Mouse (Mus musculus): Measurements from ENCODE around the gene Dlg2.

The Dlg2 gene

GRCm38 (mm10) chr7:92199131-92199530 is 1722.7 kb downstream of the Dlg2 start:
- no peak for DNase-seq

- no peak for DNase-seq
These were observed 1734.2 kb downstream of the Dlg2 start for GRCm38 (mm10) chr7:92210701-92211100.

GRCm38 (mm10) chr7:92213751-92214150 is 1737.3 kb downstream of the Dlg2 start:
- DNase-seq = peak; percentile 2

DNA sequence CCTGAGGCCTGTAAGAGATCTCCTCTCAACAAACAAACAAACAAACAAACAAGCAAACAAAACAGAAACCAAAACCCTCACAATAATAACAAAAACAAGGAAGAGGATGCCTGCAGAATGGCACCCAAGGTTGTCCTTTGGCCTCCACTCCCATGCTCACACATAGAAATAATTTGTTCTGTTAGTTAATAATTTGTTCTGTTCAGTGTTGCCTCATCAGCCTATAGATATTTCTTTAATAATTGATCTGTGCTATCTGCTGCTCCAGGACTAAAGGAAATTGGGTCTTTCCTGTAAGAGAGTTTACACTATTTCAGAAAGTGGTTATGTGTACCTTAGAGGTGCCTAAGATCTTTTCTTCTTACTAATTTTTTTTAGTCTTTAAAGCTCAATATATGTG is 1741.7 kb downstream of the Dlg2 start:
- no peak for DNase-seq

DNA sequence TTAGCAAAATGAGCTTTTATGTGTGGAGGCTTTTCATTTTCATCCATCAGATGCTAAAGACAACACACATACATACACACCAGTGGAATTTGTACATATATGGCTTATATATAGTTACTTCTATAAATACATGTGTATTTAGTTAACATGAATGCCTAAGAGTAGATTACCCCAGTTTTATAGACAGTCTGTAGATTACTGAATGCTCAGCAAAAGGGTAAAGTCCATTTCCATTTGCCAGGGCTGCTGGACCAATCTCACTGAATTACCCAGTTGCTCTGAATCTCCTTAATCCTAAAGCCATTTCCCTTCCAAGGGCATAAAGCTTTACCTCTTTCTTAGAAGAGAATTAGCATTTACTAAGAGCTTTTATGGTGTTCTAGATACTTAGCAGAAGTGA is 1744.1 kb downstream of the Dlg2 start:
- no peak for DNase-seq

GRCm38 (mm10) chr7:92234476-92235202 is 1758.2 kb downstream of the Dlg2 start:
- no peak for DNase-seq

DNA sequence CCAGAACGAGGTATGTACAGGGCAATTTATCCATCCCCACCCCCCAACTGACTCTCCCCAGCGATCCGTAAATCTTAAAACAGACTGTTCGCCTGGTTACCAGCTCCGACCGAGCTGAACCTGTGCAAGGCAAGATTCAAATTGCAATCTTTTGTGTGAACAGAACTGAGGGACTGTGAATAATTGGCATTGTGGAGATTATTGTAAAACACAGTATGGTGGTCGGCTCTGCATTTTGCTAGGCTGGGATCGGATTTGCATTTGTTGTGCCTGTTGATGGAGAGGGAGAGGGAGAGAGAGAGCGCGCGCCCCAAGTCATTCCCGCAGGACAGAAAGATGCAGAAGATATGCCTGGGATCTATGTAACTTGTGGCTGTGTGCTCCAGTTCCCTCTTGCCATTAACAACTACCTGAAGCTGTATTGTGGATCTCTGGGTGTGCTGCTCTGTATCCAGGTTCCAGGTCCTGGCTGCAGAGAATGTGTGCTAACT is 1759.1 kb downstream of the Dlg2 start:
- DNase-seq = no peak

- no peak for DNase-seq
These were observed 1764.4 kb downstream of the Dlg2 start for GRCm38 (mm10) chr7:92240908-92241307.

- no peak for DNase-seq
These were observed 1771.1 kb downstream of the Dlg2 start for GRCm38 (mm10) chr7:92247594-92247993.

DNA sequence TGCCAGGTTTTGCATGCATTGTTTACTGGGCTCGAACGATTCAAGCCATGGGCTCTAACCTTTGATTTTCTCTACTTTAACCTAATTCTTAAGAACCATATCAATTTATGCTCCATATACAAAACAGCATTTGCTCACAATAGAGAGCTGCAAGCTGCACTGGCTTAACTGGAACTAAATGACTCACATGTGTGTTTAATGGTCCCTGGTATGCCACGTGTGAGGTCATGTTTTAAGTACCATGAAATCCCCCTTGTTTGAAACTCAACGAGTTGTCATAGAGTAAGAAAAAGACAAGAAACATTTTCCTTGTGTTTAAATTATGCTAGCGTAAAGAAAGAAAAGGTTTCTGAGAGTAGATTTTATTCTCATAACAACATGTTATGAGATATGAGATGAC is 1772.1 kb downstream of the Dlg2 start:
- no peak for DNase-seq

GRCm38 (mm10) chr7:92258148-92258547 is 1781.7 kb downstream of the Dlg2 start:
- DNase-seq = no peak

DNA sequence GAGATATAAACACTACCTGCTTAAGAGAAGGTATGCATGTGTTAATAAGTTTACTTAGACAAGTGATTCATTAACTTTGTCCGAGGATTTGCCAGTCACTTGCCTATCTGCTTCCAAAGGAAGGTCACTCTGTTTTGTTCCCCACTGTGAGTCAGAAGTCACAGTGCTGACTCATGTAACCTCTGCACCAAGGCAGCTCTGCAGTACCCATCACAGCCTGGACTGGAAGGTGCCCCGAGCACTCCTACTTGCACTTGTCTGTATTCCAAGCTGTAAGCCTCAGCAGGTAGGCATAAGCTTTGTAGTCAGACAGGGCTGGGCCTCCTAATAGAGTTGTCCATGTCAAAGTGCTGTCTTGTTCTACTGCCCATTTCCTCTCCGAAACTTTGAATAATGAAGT is 1782.2 kb downstream of the Dlg2 start:
- no peak for DNase-seq

- no peak for DNase-seq
These were observed 1787.9 kb downstream of the Dlg2 start for GRCm38 (mm10) chr7:92264325-92264724.

- no peak for DNase-seq
These were observed 1788.5 kb downstream of the Dlg2 start for GRCm38 (mm10) chr7:92264964-92265363.

GRCm38 (mm10) chr7:92275353-92275752 is 1798.9 kb downstream of the Dlg2 start:
- DNase-seq = no peak

GRCm38 (mm10) chr7:92277629-92278028 is 1801.2 kb downstream of the Dlg2 start:
- no peak for DNase-seq

GRCm38 (mm10) chr7:92280925-92281324 is 1804.5 kb downstream of the Dlg2 start:
- DNase-seq = no peak

DNA sequence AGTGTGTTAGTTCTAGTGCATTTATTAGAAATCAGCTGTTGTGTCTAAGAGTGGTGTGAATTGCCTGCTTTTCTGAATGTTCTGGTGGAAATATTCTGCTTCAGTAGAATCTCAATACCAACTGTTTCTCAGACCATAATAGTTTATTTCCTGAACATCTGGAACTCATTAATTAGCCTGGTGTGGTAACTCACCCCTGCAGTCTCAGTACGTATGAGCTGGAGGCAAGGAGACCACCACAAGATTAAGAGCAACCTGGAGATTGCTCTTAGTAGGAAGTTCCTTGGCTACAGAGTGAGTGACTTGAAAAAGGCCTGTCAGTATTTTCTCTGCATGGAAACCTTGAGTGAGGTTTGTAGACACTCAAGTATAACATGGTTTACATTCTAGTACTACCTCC is 1810.6 kb downstream of the Dlg2 start:
- DNase-seq = no peak

DNA sequence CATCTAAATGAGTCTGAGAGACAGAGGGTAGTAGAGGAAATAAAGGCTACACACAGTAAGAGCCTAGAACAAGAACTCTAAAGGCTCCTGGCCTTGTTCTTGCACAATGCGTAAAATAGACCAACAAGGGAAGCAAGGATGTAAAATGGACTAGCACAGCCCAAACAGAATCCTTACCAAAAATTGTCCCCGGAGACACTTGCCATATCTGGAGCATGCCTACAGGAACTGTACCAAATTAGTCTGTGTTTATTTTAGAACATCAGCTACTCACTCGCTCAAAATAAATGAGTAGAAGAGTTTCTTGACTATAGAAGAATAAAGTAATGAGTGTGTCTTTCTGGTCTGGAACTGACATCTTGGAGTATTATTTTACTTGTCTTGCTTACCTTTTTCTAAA is 1812.3 kb downstream of the Dlg2 start:
- no peak for DNase-seq

DNA sequence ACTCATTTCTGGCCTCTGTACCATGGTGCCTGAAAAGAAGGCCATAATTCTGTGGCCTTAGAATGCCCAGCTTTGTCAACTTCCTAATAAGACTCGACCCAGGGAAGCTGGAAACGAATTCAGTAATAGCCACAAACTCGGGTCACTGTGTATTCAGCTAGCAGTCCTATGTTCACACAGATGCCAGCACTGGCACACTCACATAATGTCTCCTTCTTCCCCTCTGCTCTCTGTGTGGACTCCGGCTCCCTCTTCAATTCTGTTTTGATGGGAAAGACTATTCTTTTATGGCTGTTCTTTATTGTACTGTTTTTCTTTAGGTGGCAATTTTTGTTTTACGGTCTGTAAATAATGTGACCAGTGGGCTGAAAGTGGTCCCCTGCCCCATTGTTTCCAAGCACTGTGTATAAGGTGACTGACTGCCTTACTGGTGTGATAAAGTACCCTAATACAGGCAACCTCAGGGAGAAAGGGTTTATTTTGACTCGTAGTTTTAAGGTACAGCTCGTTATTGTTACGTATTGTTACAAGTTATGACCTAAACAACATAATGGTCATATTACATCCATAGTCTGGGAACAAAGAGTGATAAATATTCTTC is 1816.5 kb downstream of the Dlg2 start:
- DNase-seq = no peak

DNA sequence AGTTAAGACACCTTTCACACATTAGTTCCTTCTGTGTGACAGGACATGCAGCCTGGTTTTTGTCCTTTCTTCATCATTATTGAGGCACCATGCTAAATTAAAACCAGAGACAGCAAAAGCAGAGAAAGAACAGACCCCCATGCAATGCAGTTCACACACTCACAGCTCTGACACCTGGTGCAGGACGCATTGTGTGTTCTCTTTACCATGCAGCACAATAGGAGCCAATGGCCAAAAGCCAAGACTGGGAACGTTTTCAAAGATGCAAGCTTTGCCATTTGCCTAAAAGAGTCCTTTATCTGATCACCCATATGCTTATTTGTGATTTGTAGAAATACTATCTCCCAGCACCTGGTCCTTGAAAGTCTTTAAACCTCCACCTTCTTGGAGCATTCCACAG is 1824.6 kb downstream of the Dlg2 start:
- DNase-seq = no peak

DNA sequence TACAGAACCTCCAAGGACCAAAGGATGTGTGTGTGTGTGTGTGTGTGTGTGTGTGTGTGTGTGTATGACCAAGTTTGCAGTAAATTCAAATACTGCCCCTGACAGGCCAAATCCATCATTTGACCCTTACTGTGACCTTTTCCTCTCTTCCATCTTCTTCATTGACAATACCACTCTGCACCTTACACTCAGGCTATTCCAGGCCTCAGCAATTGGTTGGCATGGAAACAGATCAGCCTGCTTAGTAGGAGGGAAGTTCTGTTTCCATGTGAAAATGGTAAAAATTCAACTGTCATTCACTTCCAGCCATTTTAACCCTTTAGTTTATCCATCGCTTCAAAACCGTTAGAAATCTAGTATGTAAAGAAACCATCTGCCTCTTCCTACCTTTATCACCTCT is 1831.2 kb downstream of the Dlg2 start:
- DNase-seq = no peak

GRCm38 (mm10) chr7:92308168-92308567 is 1831.7 kb downstream of the Dlg2 start:
- DNase-seq = no peak

DNA sequence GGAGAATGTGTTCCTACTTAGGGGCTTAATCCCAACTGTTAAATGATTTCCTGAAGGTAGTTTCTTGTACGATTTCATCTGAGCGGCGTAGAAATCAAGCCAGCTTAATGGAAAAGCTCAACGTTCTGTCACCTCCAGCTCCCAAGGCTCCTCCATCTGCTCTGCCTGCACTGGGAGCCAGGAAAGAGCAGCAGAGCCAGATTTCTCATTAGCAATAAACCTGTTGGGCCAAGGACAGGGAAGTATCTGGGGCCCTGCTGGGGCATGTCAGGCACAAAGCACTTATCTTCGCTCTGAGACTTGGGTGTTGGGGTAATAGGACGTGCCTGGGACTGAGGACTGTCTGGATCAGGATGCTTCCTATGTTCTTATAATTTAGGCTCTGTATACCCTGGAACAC is 1839.9 kb downstream of the Dlg2 start:
- DNase-seq = no peak

GRCm38 (mm10) chr7:92319469-92319868 is 1843.0 kb downstream of the Dlg2 start:
- DNase-seq = no peak
